Mouse (Mus musculus) ES-E14 (cell line): ENCODE measurements around the gene Oser1.

Experiments used
- CHD2 ChIP-seq: IDR thresholded peaks from 2 replicates; pipeline ENCODE4 v1.6.1; 2014; ENCODE audit warnings: mild to moderate bottlenecking, low read depth, low read length, inconsistent platforms
- HCFC1 ChIP-seq: IDR thresholded peaks from 2 replicates; pipeline ENCODE4 v1.6.1; 2012; ENCODE audit warnings: low read length, inconsistent platforms, borderline replicate concordance; ENCODE audit not compliant: insufficient read depth
- MAFK ChIP-seq: IDR thresholded peaks from 2 replicates; pipeline ENCODE4 v1.6.1; 2014; ENCODE audit warnings: mild to moderate bottlenecking, low read depth, low read length, inconsistent platforms; ENCODE audit not compliant: insufficient read depth
- ZC3H11A ChIP-seq: IDR thresholded peaks from 2 replicates; pipeline ENCODE4 v1.6.1; 2012; ENCODE audit warnings: low read depth, mild to moderate bottlenecking, inconsistent platforms, low read length, borderline replicate concordance

- TF ChIP-seq MAFK (no peak), HCFC1 (no peak), CHD2 (no peak), ZC3H11A (no peak)
Observed at GRCm38 (mm10) chr2:163375468-163375867, 49.0 kb downstream of the Oser1 start.
